Mouse (Mus musculus): ENCODE data around the gene Gpbar1.

Gpbar1 gene

DNA sequence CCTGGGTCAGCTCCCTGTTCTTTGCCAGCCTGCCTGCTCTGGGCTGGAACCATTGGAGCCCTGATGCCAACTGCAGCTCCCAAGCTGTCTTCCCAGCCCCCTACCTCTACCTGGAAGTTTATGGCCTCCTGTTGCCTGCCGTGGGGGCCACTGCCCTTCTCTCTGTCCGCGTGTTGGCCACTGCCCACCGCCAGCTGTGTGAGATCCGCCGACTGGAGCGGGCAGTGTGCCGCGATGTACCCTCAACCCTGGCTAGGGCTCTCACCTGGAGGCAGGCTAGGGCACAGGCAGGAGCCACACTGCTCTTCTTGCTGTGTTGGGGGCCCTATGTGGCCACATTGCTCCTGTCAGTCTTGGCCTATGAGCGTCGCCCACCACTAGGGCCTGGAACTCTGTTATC, 638 bp downstream of the Gpbar1 start:
- no peak for DNase-seq

DNA sequence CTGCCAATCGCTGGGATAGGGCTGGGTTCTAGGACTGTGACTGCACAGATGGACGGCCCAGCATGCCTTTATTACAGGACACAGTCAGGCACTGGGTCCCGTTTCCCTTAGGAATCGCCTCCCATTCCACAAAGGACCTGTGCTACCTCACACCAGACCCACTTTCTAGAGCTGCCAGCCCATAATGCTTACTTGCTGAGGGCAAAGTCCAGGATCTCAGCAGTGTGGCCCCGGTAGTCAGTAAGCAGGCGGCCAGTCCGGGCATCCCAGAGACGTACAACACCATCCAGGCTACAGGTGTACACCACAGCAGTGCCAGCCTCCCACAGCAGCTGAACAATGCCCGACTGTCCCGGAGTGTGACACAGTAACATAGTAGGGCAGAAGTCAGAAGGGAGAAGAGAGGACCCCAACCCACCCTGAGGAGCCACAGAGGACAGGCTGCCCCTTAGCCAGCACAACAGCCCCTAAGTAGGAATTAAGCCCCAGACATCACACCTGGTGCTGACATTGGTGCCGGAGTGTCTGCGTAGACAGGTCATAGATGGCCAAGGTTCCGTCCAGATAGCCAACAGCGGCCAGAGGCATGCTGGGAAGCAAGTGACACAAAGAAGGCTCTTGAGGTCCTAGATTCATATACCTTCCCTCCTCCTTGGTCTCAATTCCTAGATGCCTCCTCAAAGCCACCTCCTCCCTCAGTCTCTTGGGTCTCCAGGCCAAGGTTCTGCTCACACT, 2.4 kb downstream of the Gpbar1 start:
- DNase-seq = no peak

DNA sequence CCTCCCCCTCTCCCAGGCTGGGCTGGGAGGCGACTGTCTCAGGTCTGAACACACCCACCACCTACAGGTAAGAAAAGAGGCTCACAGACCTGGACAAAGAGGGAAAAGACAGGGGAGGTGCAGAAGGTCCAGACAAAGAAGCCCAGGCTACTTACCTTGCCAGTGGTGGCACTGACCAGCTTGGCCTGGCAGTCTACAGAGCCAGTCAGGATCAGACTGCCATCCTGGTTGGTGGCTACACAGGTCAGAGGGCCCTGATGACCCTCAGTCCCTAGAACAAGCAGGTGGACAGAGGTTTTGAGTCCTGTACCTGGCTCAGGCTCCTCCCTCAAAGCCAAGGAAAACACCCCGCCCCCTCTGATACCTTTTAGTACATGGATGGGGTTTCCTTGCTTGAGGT, 3.0 kb downstream of the Gpbar1 start:
- no peak for DNase-seq

DNA sequence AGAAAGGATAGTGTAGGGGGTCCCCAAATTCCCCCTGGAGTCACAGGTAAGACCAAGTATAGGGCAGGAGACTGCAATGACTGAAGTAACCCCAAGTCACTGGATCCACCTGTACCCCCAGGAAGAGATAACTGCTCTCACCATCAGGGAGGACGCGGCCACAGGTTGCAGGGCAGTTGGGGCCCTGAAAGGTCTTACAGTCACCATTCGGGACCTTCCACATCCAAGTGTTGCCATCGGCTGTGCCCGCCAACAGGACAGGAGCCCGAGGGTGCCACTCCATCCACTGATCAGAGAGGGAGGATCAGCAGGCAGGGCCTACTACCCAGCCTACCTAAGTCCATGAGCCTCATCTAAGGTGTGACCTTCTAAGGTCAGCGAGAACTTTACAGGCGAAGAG, 3.5 kb downstream of the Gpbar1 start:
- no peak for DNase-seq

DNA sequence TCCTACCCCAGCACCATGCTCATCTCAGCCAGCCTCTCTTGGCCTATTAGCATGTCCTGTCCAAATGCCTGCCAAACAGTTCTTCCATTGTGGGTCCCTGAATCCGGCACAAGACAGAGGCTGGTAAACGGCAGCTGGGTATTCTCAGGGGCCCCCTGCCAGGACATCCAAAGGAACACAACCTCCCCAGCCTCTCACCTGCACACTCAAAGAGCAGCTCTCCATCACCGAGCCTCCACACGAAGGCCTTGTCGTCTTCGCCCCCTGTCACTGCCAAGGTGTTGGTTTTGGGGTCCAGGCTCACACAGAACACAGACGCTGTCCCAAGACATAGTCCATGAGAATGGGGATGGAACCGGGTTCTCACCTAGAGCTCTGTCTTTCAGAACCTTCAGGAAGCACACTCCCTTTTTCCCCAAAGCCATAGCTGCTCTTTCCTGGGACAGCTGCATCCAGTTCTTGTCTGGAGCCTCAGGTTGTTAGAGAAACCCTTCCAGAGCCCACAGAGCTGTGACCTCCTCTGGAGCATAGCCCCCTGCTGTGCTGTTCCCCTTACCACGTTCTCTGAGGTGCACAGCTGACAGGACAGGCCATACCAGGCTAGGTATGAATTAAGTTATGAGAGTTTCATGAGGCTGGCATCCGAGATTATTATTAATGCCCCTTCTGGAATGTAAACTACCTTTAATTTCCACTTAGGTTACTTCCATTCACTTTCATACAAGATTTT, 4.7 kb downstream of the Gpbar1 start:
- no peak for DNase-seq

DNA sequence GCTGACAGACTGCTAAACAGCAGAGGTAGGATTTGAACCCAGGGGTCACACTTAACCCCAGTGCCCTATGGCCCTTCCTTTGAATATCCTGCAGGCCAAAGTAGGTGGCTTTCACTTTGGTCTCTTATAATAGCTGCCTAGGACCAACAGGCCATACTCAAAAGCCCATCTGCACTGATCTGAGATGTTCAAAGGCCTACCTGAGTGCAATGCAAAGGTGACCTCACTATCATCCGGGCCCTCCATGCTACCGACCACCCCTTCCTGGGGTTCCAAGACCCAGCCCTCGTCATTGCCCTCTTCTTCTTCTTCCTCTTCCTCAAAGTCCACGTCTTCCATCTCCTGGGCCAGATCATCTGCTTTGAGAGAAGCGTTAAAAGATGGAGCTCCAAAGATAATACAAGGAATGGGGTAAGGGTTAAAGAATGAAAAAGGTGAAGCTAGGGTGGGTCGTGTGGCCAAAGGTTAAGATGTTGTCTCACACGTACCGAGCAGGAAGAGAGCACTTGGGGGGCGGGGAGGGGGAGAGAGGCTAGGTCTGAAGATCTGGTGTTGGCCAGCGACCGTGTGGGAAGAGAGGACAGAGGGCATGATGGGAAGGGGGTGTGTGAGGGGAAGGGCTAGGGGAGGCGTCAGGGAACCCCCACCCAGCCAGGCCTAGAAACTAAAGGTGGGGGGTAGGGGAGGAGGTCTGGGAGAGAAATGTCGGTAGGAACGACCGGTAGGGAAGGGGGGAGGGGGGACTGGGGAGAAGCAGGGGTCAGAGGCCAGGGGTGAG, 5.5 kb downstream of the Gpbar1 start:
- DNase-seq = peak in 1 of 2 experiments; percentile 70

DNA sequence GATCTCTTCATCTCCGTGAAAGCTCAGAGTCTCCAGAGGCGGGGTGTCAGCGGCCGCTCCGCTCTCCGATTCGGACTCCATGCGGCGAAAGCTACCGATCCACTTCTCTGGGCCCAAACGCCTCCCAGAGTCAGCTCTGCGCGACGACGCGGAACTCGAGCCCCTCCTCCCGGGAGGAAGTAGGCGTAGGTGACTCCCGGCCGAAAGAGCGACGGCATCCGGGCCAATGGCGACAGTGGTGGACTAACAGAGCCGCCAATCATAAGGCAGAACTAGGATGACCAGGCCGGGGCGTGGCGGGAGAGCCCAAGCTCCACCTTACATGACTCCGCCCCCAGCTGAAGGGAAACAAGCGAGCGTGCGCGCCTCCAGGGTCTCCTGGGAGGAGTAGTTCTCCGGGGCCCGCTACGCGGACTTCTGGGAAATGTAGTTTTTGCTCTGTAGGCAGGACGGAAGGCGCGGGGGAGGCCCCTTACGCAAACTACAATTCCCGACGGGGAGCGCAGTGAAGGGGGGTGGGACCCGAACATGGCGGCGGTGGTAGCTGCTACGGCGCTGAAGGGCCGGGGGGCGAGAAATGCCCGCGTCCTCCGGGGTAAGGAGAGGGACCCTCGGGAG, 6.3 kb downstream of the Gpbar1 start, which contains the start of the genes Aamp and Pnkd:
Aamp (minus strand) TSS at position 196 of the 618 bp plus-strand sequence.
Pnkd (plus strand) TSS at position 388 of the 618 bp plus-strand sequence.
- peak; percentile 99 for DNase-seq

DNA sequence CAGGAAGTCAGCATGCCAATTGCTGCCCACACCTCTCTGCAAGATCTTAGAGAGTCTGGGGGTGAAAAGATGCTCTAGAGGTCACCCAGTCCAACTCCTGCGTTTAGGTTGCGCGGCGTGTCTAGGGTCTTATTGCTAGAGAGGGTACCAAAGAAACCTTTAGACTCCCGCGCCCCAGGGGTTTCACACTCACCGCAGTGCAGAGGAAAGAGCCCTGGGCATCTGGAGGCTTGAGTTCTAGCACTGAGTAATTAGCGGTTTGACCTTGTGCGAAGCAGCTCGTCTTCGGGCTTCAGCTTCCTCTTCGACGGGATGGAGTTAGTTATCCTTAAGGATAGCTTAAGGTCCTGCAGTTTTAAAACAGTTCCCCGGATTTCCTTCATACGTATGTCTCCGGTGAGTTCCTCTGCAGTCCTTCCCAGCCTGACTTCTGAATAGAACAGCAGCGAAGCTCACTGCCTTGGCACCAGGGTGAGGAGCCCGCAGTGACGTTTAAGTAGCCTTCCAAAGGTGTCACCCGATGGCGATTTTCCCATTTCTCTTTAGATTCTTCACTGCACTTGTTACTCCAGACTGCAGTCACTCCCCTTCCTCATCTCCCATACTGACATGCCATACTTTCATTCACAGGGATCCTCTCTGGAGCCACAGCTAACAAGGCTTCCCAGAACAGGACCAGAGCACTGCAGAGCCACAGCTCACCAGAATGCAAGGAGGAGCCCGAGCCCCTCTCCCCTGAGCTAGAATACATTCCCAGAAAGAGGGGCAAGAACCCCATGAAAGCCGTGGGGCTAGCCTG, 7.1 kb downstream of the Gpbar1 start:
- no peak for DNase-seq

DNA sequence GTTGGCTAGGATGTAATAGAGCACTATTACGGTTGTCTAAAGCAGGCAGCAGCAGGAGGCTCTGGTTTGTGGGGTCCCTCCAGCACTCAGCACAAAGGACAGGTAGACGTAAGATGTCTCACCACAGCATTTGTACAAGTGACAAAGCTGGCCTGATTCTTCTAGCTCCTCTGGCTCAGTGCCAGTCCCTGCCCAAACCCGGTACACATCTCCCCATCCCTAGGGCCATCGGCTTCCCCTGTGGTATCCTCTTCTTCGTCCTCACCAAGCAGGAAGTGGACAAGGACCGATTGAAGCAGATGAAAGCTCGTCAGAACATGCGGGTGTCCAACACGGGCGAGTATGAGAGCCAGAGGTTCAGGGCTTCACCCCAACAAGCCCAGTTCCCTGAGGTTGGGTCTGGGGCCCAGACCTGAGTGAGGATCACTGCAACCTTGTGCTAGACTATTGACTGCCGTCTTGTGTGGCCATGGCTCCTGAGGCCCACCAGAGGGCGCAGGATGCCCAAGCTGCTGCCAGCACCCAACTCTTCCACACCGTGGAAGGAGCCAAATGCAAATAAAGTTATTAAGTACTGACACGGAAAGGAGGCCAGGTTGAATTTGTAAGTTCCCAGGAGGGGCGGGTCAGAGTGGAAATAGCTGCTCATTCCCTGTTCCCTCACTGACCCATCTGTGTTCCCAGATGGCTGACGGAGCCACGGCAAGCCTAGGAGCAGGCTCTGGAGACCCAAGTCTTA, 8.7 kb downstream of the Gpbar1 start:
- peak in 1 of 2 experiments; percentile 48 for DNase-seq

DNA sequence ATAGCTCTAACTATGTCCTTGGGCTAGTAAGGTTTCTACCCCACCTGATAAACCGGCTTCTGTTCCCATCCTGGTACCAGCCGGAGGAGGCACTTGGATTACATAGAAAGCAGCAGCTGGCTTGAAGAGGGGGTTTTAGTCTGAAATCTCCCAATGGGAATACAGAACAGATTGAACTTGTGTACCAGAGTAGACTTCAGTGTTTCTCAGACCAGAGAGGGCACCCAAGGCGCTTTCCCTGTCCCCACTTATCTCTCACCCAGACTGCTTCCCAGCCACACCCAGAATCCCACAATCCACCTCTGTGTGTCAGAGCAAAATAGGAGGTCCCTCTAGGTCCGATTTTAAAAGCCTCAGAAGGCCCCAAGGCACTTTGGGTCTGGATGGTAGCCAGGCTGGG, 10.0 kb downstream of the Gpbar1 start:
- no peak for DNase-seq

DNA sequence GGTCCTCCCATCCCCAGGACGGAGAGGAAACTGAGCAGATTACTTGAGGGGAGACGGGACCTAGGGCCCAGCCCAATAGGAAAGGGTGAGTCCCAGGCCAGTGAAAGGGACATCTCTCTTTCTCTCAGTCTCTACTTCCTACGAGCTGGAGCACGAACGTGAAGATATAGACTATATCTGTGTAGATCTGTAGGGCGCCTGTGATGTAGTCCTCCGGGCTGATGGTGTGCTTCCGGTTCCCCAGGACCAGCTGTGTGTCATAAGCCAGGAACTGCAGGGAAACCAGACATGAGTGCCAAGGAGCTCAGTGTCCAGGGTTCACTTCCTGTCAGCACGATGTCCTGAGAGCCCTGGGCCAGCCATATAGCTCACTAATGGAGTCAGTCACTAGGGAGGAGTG, 10.9 kb downstream of the Gpbar1 start:
- no peak for DNase-seq

DNA sequence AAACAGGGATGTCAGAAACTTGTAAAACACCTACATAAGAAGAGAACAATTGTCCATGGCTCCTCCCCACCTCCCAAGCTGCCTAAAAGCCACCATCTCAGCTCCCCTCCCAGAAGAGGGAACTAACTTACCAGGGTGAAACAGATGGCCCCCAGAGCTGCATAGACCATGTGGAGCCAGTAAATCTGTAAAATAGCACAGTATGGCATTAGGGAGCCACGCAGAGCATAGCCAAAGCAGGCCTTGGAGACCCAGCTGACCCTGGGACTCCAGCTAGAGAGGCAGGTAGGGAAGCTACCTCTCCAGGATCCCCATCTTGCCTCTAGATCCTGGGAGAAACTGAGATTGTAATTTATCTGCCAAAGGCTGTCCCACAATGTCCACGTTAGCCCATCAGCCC, 11.4 kb downstream of the Gpbar1 start:
- DNase-seq = no peak

DNA sequence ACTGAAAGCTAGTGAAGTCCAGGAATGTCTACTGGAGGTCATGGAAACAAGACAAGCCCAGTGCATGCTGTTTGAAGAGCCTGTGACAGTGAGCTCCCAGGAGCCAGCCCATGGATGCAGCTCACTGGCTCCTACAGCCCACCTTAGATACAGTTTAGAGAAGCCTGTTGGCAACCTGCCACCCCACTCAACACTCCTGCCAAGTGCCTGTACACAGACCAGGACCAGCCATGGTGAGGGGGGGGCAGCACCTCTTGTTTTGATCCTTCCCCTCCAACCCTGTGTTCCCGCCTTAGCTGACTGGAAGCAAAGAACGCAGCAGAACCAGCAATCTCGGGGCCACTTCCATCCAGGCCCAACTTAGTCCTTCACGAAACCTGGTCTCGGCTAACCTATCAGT, 11.8 kb downstream of the Gpbar1 start:
- peak in 1 of 2 experiments; percentile 65 for DNase-seq

DNA sequence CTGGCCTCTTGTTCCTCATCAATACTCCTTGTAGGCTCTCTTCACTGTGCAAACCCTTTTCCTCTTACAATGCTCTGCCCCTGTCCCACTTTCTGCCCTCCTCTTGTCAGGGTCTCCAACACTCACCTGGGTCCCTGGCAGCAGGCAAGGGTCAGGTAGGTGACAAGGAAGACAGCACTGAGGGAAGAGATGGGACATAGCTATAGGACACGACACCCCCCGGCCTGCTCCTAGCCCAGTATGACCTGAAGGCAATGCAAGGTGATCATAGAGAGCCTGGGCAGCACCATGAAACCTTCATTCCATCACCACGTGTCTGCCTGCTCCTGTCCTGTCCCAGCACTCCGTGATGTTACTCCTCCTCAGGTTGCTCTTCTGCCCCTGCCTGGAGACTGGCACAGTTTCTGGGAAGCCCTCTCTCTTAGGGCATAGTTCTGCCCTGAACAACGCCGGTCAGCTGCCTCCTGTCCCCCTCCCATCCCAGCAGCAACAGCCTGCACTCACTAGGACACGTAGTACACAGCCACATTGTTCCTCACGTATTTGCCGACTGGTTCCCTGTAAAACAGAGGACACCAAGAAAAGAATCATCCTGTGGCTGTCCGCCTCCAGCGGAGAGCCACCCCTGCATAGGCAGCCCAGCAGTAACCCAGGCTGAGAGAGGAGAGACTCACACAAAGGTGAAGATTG, 14.1 kb downstream of the Gpbar1 start:
- peak in 1 of 2 experiments; percentile 6 for DNase-seq

DNA sequence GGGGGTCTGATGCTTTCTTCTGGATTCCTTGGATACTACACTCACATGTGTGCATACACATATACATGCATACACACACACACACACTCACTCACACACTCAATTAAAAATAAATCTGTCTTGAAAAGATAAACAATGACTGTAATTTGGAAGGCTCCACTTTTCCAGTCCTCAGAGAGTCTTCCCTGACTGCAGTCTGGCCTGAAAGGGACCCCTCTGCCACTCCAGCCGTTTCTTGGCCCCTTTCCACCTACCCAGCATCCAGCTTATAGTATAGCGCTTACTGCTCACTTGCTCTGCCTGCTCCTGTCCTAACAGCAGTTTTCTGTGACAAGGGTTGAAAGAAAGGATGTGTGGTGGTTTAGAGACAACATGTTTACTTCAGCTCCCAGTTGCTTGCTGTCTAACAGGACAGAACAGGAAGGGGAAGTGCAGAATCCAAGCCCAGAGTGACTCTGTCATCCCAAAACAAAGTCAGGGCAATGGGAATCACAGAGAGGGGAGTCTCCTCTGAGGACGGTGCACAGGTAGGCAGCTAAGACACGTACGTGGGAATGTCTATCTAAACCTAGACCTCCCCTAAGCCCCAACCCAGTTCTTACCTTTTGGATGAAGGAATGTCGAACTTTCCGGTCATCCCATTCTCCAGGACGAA, 15.1 kb downstream of the Gpbar1 start:
- peak in 1 of 2 experiments; percentile 8 for DNase-seq

DNA sequence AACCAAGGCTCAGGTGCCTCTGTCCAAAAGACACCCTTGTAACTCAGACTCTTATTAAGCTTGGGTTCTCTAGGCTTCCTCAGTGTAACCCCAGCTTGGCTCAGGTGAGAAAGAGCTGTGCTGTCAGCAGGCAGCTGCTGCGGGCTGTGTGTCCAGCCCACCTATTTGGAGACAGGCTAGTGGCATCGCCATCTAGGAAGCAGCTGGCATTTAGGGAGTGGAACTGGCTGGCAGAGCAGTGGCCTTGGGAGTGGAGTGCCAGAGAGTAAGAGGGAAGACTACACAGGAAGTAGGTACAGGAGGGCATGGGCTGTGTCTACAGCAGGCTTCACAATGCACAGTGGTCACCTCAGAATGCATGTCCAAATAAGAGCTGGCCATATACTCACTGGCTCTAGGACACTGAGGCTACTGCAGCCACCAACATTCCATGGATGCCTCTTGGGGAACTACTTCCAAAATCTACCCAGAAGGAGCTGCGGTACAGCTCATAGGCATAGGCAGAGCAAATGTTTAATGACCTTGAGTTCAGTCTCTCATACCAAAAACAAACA, 15.8 kb downstream of the Gpbar1 start:
- DNase-seq = peak in 1 of 2 experiments; percentile 17

DNA sequence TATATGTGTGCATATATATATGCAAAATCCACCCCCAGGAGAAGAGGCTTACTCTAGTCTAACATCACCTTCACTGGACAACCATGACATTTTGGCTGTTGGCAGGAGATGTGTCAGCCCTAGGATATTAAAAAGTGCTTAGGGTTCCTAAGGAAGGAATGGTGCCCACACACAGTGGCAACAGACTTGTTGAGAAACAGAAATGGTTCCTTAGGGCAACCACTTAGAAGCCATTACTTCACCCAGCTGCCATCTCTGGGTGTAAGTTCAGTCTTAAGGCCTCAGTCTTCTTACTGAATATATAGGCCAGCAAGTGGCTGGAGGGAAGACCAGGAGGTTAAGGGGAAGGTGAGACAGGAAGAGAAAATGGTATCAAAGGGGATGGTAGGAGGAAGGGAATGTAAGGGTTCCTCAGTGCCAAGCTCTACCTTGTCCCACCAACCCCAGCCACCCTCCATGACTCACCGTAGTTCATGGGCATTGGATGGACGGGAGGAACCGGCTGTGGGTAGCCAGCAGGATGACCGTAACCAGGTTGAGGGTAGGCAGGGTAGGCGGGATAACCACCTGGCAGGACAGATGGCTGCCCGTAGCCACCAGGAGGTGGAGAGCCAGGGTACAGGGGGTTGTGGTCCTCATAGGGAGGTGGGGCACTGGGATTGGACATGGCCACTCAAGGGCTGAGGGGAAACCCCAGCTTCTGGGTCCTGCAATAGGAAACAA, 16.5 kb downstream of the Gpbar1 start:
- DNase-seq = peak in 1 of 2 experiments; percentile 60

DNA sequence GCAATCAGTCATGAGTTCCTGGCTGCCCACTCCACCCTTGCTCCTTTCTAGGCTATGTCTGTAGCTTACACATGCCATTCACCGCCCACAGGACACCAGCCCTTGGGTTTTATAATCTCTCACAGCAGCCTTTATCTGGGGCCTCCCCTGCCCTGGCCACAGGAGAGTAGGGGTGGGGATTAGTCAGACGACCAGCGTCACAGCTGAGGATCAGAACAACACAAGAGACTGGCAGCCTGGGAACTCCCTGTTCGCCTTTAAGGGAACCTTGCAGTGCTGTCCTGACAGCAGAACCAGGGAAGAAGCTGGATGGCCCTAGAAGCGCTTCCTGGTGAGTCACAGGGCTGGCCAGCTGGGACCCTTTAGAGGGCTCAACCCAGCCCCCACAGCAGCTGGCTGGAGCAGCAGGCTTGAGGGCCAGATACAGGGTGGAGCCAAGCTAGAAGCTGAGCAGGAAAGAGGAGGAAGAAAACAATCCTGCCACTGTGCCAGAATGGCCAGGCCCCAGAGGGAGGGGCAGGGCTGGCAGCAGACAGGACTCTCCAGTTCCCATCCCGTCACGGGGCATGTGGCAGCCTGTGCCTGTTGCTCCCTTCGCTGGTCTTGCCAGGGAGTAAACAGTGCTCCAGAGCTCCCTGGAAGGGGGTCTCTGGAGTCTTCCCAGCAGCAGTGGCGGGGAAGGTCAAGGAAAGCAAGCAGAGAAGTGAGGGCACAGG, 17.3 kb downstream of the Gpbar1 start:
- peak; percentile 82 to 87 for DNase-seq
